Mouse (Mus musculus): ENCODE results near the gene Ccdc90b.
A peak's percentile ranks its signal among the peaks of the same experiment; 100 is the strongest.

Gene Ccdc90b

DNA sequence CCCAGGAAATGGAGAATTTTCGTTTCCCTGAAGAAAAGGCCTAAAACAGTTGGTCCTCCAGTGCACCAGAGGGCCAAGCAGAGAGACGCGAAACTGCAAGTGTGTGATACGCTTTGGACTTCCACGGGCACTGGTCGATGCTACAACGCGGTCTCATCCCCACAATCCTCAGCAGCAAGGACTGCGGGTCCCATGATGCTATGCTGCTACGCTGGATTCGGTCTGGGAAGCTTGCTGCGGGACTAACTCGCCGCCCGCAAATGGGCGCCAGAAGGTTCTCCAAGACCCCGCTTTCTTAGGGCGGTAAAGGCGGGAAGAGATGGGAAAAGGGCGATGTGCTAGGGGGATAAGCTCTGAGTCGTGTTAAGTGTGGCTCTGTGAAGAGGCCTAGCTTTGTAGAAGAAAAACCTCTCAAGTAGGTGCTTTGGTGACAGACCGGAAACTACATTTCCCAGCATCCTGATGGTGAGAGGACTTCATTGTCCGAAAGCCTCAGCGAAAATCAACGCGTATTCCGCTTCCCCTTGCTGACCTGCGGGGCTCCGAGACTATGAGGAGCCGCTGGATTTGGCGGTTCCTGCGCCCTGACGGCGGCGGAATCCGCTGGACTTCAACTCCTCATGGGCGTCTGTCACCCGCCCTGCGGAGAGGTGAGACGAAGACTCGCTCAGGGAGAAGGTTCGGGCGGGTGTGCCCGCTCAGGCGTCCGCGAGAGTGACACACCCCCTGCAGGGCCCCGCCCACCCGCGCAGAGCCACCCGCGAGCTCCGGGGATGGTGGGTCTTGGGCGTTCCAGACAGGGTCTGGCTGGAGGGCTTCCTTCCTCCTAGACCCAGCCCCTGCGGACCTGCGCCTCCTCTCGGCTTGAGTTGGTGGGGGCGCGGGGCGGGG, at the start of gene Ccdc90b:
TSS of gene Ccdc90b (plus strand) at position 164 of the 891 bp plus-strand sequence.
- peak; percentile 90 for DNase-seq (ENCODE audit: low read depth, low spot score)

DNA sequence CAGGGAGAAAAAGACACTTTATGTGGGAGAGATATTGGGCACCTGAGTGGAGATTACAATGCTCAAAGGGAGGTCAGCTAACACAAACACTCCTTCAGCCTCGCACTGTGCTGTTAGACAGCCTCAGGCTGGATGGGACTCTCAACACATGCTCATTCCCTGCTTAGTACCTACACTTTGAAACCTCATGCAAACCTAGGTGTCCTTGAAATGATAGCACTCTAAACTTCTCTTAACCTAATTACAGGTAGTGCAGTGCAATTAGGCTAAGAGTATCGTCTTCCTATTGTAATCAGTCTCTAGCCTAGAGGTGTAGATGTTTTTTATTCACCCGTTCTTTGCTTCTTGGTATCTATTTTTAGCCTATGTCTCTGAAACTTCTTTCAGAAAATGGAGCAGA, 40.6 kb upstream of the Ccdc90b start:
- DNase-seq (ENCODE audit: low read depth, low spot score): no peak

DNA sequence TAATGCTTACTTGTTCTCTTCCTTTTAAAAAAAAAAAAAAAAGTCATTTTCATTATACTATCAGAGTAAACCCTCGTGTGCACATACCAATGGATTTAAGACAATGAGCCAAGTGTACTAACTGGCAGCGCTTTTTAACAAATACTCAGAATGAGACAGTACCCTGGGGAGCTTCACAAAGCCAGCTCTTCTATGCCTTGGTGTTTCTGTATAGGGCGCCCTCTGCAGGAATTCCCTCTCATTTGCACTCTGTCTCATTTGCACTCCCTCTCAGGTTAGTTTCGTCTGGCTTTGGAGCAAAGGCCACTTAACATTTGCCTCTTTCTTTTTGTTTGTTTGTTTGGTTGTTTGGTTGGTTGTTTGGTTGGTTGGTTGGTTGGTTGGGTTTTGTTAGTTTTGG, 40.1 kb upstream of the Ccdc90b start:
- DNase-seq (ENCODE audit: low read depth, low spot score): peak; percentile 30

DNA sequence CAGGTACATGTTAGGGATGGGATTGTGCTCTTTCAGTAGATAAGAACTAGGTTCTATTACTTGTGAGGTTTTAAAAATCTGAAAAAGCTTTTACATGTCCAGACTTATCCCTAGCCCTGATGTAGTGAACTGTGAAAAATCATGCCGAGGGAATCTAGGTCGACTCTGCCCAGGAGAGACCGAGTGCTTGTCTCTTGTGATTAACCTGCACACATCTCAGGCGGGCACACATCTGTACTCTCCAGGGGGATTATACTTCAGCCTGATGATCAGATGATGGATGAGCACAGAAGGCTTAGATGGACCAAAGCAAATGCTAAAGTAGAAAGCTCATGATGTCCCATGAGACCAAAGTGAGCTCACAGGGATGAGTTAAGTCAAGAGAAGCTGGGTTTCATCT, 31.7 kb upstream of the Ccdc90b start:
- no peak for DNase-seq (ENCODE audit: low read depth, low spot score)

DNA sequence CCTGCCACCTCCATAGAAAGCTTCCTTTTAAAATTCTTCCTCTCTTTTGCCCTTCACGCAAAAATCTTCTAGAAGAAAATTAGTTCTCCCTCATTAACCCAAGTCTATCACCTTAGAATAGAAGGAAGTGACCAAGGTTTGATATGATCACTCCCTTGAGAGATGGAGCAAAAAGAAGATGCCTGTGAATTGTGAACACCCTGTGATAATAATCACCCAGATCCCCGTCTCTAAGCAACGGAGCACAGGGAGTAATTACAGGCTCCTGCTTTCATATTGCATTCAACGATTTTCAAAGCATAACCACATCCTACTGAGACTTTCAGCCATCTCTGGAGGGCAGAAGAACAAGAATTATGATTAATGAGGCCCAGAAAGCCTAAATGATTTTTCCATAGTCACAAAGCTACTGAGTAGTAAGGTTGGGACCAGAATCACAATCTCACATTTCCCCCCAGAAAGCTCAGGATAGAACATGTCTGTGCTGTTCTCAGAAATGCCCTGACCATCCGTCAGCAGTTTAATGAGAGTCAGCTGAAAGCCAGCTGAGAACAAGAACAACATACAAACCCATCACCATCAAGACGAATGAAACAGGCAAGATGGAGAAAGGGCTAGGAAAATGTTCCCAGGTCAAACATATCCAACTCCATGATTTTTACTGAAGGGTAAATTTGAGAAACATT, 28.5 kb upstream of the Ccdc90b start:
- DNase-seq (ENCODE audit: low read depth, low spot score): no peak

DNA sequence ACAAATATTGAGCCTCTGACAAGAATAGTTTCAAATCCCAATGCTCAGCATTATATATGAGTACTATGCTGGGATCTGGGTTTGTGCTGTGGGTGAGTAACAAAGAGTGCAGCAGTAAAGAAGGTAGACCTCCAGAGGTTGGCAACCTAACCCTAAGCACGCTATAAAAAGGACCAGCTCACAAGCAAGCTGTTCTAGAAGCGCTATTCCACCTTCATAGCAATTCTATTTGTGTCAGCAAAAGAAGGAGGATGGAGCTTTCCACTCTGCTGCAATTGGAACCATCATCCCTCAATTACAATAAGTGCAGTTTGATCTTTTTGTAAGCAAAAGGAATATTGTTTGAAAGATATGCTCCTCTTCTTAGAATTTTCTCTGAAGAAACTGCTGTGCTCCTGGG, 14.2 kb upstream of the Ccdc90b start:
- no peak for DNase-seq (ENCODE audit: low read depth, low spot score)

DNA sequence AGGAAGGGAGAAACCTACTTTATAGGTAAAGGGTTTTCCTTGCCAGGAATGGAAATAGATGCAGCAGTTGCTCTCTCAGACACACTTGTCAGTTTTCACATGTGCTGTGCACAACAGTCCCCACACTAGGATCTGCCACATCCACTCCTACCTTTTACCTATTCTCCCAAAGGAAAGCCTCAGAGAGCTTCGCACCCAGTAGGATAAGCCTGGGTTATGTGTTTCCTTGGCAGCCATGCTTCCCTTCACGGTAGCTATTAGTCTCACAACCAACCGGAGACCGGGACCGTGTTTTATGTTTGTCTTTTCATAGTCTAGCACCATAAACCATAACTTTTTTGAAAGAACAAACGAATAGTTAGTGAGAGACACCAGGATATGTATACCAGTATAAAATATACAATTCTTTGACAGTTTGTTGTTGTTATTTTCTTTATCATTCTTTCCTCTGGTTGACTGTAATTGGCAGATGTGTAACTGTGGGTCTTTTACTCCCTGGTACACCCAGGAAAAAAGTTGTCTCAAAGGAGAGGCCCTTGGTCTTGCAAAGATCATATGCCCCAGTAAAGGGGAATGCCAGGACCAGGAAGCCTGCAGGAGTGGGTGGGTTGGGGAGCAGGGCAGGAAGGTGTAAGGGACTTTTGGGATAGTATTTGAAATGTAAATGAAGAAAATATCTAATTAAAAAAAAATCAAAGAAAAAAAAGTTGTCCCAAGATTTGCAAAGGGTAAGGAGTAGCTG, 10.5 kb upstream of the Ccdc90b start:
- no peak for DNase-seq (ENCODE audit: low read depth, low spot score)

DNA sequence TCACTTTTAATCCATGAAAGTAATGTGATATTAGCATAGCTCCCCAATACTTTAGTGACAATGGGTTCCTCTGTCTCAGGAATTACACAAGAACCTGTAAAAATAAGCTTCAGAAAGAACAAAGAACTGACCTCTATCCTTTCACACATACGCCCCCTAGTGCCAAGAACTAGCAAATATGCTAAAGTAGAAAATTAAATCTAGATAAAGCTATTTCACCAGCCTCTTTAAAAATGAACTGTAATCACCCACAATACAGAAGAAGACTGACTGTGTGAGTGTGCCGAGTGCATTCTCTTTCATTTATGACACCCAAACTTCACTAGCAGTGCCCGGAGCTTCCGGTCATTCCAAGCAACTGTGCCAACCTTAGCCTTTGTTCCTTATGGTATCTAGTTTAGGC, 10.0 kb upstream of the Ccdc90b start:
- DNase-seq (ENCODE audit: low read depth, low spot score): no peak

DNA sequence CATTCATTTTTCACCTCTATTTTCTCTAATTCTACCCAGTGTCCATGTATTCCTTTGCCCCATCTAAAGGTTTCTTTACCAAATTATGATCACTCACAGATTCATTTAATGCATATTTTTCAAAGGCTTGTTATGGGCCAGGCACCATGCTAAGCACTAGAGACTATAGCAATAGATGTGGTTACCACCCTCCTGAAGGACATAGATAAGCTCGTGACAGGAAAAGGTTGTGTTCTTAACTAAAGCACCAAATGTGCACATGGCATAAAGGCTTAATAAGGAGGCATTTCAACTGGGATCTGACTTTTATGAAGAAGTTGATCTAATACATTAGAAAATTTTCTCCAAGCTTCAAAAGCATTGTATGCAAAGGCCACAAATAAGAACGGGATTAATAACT, 2.2 kb upstream of the Ccdc90b start:
- DNase-seq (ENCODE audit: low read depth, low spot score): no peak

DNA sequence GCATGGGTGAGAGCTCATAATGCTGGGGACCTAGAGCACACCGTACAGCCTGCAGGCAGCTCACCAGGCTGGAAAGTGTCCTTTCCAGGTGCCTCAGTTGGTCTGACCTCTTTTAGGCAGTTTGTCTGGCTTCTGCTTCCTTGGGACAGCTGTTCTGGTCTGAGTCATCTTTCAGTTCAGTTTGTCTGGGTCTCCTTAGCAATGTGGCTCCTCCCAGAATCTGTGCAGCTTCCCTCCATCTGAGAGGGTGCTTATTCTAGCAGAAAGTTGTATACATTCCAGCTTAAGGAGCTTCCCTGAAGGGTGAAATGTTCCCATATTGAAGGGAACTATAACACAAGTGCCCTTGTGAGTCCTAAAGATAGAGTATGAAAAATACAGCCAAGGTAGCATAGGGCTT, 5.8 kb downstream of the Ccdc90b start:
- DNase-seq (ENCODE audit: low read depth, low spot score): no peak

DNA sequence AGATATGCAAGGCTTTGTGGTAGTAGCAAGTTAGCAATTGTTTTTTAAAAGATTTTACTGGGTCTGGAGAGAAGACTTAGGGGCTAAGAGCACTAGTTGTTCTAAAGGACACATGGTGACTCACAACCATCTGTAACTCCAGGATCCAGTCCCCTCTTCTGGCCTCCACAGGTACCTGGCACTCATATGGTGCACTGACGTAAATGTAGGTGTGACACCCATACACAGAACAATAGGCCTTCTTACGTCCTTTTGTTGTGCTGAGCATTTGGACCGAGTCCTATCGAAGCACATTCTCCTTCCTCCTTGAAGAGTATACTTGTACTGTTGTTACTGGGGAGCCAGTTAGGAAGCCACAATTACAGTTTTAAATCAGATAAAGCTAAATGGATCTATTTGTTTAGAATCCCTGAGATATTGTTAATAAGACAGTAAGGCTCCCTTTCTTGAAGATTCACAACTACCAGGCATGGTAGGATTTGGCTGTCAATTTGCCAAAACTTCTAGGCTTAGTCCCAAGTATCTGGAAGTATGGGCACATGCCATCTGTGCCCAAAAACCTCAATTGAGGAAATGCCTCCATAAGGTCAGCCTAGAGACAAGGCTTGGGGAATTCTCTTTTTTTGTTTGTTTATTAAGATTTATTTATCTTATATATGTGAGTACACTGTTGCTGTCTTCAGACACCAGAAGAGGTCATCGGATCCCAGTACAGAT, 19.7 kb downstream of the Ccdc90b start:
- DNase-seq (ENCODE audit: low read depth, low spot score): no peak

DNA sequence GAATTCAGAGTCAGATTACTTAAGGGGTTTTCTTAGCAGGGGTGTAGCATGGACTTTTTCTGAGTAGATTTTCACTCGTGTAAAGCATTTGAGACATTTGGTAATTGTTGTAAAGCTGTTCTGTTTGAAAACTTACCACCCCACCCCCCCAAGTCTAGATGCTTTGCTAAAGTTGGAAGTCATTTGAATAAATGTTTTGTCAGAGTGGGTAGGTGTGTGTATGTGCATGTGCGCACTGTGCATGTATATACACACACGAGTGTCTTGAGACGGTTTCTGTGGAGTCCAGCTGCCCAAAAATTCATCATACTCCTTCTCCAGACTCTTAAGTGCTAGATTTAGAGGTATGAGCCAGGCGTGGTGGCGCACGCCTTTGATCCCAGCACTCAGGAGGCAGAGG, 22.6 kb downstream of the Ccdc90b start:
- DNase-seq (ENCODE audit: low read depth, low spot score): no peak

DNA sequence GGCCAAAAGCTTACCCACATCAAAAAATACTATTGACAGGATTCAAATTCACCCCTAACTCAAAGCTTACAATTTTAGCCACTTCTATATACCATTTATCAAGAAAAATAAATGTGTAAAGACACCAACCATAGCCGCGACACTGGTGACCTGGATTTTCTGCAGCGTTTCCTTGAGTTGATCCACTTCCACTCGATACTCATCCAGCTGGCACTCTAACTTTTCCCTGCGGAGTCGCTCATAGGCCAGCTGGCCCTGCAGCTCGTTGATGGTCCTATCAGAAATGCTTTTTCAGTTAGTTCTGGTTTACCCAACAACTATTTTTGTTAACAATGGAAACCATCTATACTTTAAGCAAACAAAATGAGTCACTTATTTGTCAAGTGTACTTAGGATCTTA, 29.0 kb downstream of the Ccdc90b start:
- DNase-seq (ENCODE audit: low read depth, low spot score): no peak

DNA sequence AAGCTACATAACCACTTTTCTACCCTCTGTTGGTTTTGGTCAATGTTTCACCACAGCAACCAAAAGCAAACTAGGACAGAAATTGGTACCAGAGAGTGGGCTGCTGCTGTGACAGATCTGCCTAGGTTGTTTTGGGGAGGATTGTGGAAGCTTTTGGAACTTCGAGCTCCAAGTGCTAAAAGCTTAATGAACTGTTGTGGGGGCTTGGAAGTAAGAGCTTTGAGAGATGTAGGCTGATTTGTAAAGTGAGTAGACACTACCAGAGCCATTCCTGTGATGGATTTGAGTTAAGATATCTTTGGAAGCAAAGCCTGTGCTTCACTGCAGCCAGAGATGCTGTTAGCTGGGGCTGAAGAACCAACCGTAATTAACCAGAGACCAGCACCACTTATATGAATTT, 29.9 kb downstream of the Ccdc90b start:
- DNase-seq (ENCODE audit: low read depth, low spot score): no peak

DNA sequence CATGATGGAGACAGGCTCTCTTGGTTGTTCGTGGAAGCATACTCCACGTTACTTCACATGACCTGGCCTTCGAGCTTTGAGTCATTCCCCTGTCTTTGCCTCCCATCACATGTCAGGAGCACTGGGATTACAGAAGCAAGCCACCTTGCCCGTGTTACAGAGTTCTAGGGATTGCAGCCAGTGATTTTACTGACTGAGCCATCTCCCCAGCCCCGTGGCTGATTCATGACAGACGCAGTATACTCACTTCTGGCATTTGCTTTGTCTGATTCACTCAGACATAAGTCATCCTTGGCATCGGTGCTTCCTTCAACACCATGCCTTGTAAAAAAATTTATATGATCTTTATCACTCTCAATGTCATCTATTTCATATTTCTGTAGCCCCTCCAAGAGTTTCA, 44.0 kb downstream of the Ccdc90b start:
- no peak for DNase-seq (ENCODE audit: low read depth, low spot score)

DNA sequence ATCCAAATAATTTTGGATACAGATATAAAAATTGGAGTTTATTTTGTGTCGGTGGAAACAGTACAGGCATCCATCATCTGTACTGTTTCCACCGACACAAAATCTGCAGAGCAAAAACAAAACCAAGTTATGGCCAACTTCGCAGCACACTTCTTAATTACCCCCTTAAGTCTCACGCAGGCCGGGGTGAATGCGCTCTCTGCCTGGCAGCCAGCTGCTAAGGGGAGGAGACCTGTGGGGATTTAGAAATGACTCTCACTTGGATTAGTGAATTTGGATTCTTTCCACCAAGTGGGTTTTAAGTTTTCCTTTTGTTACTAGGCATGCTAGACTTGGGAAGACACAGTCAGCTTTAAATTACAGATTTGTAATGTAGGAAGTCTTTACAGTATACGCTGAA, 49.9 kb downstream of the Ccdc90b start:
- DNase-seq (ENCODE audit: low read depth, low spot score): no peak

DNA sequence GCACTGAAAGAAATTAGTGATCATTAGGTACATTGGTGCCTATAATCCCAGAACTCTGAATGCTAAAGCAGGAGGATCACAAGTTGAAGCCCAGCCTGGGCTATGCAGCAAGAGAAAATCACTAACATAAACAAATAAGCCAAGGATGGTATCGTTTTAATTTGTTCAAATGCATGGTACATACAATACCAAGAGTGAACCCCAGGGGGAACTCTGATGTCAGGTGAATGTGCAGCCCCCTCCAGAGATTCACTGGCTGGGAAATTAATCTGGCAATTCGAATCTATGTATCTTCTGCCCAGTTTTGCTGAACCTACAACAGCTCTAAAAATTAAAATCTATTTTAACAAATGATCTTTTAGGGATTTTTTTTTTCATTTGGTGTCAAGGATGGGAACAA, 63.5 kb downstream of the Ccdc90b start:
- no peak for DNase-seq (ENCODE audit: low read depth, low spot score)

DNA sequence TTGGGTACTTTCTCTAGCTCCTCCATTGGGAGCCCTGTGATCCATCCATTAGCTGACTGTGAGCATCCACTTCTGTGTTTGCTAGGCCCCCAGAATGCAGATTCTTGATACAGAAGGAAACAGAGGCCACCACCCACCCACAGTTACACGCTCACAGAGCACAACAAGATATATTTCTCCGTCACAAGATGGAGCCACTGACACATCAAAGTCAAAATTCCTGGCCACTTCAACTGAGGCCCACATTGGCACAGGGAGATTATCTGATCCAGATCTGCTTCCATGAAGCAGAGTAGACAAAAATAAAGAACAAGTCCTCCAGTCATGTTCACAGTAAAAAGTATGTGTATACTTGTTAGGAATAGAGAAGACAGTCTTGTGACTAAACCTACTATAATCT, 69.2 kb downstream of the Ccdc90b start:
- DNase-seq (ENCODE audit: low read depth, low spot score): no peak
